Mouse (Mus musculus) cerebellum, adult 11-12 months (tissue): Measurements from ENCODE around the gene Tcea3.

ENCODE experiments used
- DNase-seq: peaks from one replicate; pipeline ENCODE4 v3.0.0; 2022

Gene Tcea3

DNA sequence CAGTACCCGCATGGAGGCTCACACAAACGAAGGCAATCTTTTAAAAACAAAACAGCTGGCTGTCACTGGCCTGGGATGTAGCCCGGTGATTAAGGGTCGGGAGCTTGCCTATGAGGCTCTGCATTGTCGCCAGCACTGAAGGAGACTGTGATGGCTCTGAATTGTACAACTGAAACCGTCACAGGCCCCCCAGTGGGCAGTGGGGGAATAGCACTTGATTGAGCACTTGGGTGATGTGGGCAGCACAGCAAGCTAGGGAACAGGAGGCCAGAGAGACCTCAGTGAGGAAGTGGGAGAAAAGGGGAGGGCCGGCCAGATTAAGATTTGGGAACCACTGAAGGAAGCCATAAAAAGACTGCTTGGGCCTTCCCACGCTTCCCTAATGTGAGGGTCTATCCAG, 7.9 kb upstream of the Tcea3 start:
- peak; percentile 63 for DNase-seq

DNA sequence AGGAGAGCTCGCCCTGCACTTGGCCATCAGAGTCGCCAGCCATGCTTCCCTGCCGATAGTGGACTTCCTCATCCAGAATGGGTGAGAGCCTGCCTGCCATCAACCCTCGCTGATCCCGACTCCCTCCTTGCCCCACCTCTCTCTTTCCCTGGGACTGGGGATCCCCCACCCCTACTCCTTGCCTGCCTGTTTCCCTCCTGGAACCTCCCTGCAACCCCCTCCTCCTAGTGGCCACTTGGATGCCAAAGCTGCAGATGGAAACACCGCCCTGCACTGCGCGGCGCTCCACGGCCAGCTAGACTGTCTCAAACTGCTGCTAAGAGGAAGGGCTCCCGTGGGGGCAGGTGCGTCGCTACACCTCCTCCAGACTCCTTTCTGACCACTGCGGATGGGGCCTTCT, 7.4 kb upstream of the Tcea3 start:
- no peak for DNase-seq

DNA sequence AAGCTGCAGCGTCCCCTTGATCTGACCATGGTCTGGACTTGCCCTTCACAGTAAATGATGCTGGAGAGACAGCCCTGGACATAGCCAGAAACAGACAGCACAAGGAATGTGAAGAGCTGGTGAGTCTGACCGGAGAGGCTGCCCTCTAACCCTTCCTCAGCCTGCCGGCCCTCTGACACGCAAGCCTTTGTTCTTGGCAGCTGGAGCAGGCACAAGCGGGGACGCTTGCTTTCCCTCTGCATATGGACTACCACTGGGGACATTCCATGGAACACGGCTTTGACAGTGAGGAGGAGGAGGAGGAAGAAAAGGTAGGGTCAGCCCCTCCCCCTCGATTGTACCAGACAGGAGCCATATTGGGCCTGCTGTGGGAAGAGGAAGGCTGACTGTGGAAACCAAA, 6.6 kb upstream of the Tcea3 start:
- DNase-seq = no peak

DNA sequence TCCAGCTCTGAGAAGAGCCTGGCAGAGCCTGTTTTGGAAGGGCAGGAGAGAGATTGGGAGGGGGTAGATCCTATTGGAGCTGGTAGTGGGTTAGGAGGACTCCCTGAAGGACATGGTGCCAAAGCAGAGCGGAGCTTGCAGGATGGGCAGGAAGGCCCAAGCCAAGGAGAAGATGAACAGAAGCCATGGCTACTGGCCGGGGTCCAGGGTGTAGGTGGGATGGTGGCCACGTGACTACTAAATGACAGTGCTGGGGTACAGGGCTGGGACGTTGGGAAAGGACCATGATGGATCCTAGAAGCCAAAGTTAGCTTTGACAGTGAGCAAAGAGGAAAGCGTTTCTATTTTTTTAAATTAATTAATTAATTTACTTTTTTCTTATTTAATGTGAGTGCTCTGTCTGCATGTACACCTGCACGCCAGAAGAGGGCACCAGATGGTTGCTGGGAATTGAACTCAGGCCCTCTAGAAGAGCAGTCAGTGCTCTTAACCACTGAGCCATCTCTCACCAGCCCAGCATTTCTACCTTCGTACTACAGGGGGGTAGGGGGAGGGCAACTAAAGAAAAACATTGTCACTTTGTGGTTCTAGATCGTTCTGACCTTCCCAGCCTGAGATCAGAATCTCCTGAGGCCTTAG, 5.3 kb upstream of the Tcea3 start:
- DNase-seq = no peak

DNA sequence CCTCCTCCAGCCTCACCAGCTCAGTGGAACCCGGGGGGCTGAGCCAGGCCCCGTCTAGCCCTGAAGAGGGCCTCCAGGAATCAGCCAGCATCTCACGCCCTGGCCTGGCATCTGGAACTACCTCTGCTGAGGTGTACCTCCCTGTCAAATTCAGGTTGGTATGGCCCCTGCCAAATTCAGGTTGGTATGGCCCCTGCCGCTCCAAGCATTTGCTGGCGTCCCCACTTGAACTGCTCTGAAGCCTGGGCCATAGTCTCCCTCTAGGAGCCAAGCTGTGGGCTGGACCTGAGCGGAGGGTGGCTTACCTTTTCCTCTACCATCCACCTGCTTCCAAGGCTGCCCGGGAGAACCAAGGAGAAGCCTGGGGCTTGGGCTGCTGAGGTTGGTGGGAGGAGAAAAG, 4.8 kb upstream of the Tcea3 start:
- DNase-seq = no peak

DNA sequence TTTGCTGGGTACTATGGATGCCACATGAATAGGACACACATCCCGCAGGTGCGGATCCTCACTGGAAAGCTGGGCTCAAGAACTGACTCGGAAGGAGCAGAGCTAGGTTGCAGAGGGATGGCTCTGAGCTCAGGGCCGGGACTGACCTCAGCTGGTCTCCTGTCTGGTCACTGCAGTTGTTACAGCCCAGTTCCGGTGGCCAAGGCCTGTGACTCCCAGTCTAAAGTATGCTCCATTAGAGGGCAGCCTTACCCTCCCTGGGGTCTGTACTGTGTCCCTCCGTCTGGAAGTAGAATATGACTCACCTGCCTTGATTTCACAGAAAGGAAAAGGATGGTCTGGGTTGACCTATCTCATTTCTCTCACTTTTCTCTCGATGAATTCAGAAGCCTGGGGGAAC, 3.3 kb upstream of the Tcea3 start:
- DNase-seq = no peak

DNA sequence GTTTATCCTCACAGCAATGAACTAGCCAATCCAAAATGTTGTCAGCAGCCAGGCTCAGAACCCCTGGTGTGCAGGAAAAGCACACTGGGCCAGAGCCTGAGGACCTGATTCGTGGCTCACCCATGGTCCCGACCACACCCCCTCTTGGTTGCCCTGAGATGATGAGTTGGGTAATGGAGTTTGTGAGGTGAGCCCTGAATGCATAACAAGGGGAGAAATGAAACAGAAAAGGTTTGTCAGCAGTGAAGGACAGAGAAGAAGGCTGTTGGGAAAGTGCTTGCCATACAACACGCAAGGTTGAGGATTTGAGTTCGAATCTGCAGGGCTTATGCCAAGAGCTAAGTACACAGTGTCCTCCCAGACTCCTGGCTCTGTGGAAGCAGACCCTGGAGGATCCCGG, 1.8 kb upstream of the Tcea3 start:
- no peak for DNase-seq

DNA sequence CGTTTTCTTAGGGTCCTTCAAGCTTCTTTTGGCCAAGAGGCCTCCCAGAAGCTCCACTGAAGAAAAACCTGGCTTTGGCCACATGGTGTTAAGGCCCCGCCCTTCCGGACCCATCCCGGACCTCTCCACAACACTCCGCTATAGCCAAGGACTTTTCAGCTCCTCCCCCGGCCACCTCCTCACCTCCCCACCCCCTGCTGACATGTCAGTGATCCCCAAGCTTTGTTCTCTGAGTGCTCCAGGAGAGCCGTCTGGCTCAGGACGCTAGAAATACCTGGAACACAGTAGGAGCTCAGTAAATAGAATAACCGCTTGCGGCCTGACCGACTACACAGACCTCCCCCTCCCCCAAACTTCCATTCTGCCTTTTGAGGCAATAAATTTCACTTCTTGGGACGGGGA, 960 bp upstream of the Tcea3 start:
- DNase-seq = no peak

DNA sequence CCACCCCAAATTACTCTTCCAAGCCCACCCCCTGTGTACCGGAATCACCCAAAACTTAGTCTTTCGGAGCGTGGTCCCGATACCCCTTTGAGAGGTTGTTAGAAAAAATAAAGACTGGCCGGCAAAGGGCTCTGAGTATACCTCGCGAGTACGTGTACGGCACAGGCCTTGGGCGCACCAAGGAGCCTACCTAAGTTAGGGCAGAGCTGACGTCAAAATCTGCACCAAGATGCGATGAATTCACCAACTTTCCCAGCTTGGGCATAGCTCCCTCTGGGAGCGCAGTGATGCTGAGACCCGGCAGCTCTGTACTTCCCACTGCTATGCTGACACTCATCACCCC, 172 bp upstream of the Tcea3 start:
- no peak for DNase-seq

DNA sequence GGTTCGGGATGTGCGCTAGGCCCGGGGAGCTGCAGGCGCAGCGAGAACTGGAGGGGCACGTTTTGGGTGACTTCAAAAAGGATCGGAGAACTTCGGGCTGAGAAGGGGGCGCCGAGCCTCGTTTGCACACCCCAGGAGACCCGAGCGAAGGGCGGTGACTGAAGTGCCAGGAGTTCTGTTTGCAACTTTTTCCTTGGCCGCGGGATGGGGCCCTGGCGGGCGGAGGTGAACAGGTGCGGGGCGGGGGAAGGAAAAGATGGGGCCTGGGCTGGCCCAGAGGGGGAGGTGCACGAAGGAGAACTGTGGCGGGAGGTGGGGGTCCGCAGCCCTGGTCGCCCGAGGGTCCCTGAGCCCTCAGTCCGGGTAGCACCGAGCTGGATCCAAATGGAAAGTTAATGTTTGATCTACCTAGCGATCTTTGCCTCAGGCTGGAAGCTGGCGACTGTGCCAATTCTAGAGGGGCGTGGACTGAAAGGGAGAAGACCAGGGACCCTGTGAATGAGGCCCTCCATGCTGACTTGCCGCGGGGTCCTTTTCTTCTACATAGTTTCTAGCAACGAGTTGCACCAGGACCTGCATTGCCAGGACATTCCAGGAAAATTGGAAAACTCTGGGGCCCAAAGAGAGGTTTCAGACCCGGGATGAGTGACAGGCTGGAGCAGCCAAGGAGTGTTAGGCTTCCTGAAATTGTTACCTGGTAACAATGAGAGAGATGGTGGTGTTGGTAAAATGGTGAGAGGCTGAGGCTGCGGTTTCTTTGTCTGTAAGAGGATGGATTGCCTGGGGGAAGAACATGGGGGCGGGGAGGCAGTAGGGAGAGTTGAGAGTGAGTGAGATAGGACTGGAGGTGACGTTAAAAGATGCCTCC, 1.2 kb downstream of the Tcea3 start:
- DNase-seq = no peak

DNA sequence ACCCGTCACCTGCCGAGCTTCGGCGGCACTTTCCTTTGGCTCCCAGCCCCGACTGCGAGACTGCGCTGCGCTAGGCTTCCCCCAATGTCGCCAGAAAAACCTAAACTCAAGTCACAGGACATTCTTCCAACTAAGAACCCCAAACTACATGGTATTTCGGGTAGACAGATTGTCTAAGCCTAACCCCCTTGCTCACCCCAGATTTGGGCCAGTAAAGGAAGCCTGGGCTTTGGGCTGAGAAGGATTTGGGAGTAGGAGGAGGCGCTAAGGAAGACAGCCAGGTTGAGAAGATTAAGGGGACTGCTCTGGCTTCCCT, 1.8 kb downstream of the Tcea3 start:
- DNase-seq = no peak

DNA sequence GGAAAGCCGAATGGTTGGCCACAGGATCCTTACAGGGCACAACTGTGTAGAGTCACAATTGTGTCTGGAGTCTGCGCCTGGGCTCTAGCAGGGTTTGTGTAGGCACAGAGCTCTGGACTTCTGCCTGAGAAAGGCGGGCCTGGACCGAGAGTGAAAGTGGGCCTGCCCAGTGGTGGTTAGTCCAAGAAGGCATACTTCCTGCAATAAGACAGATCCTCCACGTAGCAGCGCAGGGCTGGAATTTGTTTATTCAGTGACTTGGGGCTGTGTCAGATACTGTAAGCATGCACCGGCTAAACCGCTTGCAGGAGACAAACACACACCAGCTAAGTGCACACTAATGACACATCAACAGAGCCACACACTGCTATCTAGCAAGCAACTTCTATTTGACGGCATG, 2.3 kb downstream of the Tcea3 start:
- DNase-seq = no peak

DNA sequence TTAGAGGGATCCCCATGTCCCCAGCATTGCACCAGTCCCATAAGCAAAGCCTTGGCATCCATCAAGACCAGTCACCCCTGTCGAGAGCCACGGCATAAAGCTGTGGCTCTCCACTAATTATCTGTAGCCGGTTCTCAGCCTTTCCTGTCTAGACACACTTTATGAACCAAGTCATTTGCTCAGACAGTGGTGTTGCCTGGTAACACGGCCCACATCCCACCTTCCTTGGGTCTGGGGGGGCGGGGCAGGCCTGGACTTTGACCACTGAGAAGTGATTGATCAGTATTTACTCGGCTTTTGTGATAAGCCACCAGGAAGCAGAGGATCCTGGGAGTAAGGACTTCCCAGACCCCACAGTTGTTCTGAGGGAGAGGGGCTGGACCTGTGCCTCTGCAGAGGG, 8.4 kb downstream of the Tcea3 start:
- no peak for DNase-seq

DNA sequence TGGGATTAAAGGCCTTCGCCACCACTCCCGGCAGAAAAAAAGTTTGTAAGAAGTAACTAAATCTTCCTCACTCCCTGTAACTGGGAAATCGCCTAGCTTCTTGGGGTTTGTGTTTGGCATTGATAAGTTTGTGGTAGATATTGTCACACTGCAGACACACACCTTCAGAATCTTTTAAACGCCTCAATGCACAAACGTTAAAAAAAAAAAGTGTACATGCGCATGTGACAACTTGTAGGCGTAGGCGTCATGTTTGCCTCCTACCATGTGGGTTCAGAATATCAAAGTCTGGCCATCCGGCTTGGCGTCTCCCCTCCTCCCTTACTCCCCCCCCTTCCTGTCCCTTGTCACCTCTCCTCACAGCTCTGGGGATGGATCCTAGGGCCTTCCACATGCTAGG, 9.2 kb downstream of the Tcea3 start:
- no peak for DNase-seq

DNA sequence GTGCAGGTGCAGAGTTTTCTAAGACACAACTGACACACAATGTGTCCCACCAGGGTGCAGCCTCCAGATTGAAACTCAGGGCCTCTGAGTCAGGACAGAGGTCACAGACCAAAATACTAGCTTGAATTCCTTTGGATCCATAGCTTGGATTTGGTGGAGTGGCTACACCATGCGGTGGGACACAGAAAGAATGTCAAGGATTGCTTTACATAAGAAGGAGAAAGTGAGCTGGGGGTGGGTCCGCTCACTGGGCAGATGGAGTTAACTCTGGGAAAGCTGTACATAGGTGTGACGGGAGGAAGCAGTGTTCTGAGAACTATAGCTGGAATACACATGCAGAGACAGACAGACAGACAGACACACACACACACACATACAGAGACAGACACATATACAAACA, 12.4 kb downstream of the Tcea3 start:
- no peak for DNase-seq

DNA sequence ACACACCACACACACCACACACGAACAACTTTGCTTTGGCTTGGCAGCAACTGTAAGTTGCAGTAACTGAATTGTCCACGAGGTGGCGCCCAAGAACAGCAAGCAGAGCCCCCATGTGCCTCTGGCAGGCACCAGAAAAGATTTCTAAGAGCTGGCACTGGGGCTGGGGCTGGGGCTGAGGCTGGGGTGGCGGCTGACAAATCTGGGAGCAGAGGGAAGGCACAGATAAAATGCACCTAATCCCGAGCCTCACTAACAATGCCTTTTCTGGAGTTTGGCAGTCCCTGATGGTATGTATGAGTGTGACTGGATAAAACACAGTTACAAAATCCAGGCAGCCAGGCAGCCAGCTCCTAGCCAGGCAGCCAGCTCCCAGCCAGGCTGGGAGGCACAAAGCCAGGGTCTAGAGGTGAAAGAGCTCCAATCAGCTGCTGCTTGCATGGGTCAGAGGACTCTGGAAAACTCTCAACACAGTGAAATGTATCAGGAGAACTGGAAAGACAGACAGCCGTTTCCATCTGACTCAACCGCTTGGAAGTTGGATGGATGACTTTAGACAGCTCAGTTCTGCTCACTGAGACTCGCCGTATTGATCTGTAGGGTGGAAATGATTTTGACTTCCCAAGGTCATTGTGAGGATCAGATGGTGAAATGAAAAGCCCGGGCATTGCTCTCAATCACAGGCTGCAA, 13.1 kb downstream of the Tcea3 start:
- DNase-seq = peak; percentile 41

DNA sequence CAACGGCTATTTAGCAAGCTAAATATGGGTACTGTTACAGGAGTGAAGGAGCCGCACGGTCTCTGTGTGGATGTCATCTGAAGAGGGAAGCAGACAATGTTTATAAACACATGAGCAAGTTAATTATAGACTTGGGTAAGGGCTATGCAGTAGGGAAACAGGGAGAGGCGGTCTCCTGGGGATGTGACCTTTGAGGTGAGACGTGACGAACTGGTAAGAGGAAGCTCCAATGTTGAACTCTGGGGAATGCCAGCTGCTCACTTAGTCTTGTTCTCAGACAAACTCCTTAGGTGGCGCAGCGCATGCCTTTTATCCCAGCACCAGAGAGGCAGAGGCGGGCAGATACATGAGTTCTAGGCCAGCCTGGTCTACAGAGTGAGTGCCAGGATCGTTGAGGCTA, 14.4 kb downstream of the Tcea3 start:
- DNase-seq = no peak

DNA sequence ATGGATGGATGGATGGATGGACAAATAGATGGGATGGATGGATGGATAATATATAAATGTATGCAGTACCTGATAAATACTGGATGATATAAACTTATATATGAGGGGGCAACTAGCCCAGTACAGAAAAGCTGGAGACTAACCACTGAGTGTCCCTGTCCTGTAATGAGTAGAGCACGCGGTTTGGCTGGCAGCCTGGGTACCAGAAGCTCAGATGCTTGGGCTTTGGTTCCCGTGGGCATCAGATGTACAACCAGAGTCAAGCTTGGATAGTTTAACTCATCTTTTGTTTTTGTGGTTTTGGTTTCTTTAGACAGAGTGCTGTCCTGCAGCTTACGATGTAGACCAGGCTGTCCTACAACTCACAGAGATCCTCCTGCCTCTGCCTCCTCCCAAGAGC, 16.0 kb downstream of the Tcea3 start:
- DNase-seq = no peak

DNA sequence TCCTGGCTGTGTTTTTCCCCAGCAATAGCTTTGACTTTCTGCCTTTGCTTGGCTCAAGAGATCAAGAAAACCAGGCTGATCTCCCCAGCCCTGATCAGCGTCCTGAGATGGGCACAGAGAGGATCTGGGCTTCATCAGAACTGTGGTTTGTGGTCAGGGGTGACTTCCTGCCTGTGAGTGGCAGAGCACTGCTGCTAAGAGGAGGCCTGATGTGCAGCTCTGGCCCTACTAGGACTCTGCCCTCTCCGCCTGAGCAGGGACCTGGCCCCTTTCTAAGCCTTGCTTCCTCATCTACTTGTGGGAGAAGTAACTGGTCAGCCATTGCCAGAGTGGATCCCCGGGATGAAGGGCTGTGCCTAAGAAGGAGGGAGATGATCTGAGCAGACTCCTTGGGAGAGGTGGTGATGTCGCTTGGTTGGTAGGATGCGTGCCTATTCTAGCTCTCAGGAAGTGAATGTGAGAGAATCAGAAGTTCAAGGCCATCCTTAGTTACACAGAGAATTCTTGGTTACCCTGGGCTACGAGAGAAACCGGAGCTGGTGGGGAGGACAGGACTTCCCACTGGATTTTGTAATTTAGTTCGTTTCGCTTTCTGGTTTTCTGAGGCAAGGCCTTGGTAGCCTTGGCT, 19.3 kb downstream of the Tcea3 start:
- no peak for DNase-seq

DNA sequence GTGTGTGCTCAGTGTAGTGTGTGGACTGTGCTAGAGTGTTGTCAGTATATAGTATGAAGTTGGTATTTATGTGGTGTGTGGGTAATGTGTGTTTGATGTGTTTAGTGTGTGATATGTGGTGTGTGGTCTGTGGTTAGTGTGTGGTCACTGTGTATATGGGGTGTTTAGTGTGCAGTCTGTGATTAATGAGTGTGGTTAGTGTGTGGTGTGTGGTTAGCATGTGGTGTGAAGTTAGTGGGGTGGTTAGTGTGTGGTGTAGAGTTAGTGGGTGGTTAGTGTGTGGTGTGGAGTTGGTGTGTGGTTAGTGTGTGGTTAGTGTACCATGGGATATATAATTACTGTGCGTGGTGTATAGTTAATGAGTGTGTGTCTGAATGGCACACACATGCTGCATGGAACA, 21.4 kb downstream of the Tcea3 start:
- DNase-seq = no peak

DNA sequence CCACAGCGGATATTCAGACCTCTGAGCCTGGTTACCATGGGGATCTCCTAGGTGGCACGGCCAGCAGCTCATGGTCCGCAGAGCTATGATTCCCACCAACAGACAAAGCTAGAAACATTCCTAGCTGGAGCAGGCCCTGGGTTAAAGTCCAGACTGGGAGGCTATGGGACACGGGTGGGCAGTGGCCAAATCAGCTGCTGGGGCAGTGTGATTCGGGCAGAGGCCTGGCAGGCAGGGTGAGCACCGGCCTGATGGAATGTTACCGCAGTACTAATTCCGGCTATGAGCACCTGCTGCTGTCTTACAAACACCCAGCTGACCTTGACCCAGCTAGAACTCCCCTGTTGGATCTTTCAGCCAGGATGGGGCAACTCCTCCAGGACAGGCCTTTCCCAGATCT, 23.1 kb downstream of the Tcea3 start:
- DNase-seq = no peak

DNA sequence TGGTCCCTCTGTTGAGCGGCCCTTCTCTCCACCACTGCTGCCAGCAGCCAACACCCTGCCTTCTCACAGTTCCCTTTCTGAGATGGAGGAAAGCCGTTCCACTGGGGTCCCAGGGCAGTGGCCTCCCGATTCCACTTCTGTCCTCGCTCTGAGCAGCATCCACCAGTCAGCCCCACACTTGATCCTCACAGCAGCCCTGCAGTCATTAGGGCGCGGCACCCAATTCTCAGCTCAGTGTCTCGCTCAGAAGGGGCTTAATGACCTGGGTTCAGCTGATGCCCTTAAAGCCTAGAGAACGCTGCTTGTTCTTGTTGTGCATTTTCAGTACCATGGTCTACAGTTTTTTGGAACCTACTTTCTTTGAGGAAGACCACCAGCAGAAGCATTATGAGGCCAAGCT, 33.6 kb downstream of the Tcea3 start:
- DNase-seq = no peak

DNA sequence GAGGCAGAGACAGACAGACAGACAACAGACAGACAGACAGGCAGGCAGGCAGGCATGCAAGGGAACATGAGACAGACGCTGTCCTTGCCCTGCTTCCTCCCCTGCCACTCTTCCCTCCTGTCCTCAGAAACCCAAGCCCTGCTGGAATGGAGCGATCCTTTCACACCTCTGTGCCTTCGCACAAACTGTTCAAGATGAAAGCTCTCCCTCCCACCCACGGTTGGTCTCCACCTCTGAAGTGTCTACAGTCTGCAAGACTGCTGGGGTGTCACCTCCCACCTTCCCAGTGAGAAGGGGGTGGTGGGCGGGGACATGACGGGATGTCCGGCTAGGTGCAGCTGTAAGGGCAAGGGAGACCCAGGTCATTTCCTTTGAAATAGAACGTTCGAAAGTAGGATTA, 34.1 kb downstream of the Tcea3 start:
- DNase-seq = peak; percentile 19
